Mouse (Mus musculus) intestine, embryonic 15.5 days (tissue): ENCODE data around the gene Chst8. TPM values are rescaled to one million over a fixed set of nuclear protein-coding genes. Genes with fewer than 3 reads are reported as not detected.

Experiments
- ATAC-seq: fragments of 200-750 bp; cut with Nextera tagmentation; 2 replicates; pipeline ENCODE4 v1.8.0; 2017; ENCODE audit warnings: moderate TSS enrichment, moderate library complexity
- H3K27ac ChIP-seq: fragments of 300-500 bp; sonication (generic); 2 replicates; pipeline ENCODE4 v1.5.1; 2015; ENCODE audit warnings: mild to moderate bottlenecking, inconsistent platforms
- H3K27me3 ChIP-seq: fragments of 300-500 bp; sonication (generic); replicated peaks from 2 replicates; pipeline ENCODE4 v1.6.1; 2015; ENCODE audit warnings: inconsistent platforms
- H3K36me3 ChIP-seq: fragments of 300-500 bp; sonication (generic); 2 replicates; pipeline ENCODE4 v1.6.1; 2015; ENCODE audit warnings: inconsistent platforms
- H3K4me1 ChIP-seq: fragments of 300-500 bp; sonication (generic); replicated peaks from 2 replicates; pipeline ENCODE4 v1.6.1; 2015; ENCODE audit warnings: inconsistent platforms
- H3K4me2 ChIP-seq: fragments of 300-500 bp; sonication (generic); replicated peaks from 2 replicates; pipeline ENCODE4 v1.6.1; 2015; ENCODE audit warnings: mild to moderate bottlenecking, inconsistent platforms
- H3K4me3 ChIP-seq: fragments of 300-500 bp; sonication (generic); replicated peaks from 2 replicates; pipeline ENCODE4 v1.5.1; 2015; ENCODE audit warnings: inconsistent platforms
- H3K9ac ChIP-seq: fragments of 300-500 bp; sonication (generic); 2 replicates; pipeline ENCODE4 v1.6.1; 2015; ENCODE audit warnings: inconsistent platforms
- H3K9me3 ChIP-seq: fragments of 300-500 bp; sonication (generic); 2 replicates; pipeline ENCODE4 v1.6.1; 2016; ENCODE audit warnings: inconsistent platforms
- WGBS: fragments of 180-500 bp; shearing (Covaris S2); methylation state at CpG from one replicate; pipeline ENCODE4 v1.1.7; 2015; 5-methylcytosine and 5-hydroxymethylcytosine counted together
- polyA plus RNA-seq: library from polyadenylated mRNA; unstranded; fragments of >200 nt; fragmentation: Nextera tagmentation; extraction: Ambion mirVana; gene quantifications from 2 replicates; pipeline ENCODE4 v1.2.1, GENCODE M21; 2015

Chst8 gene
- polyA plus RNA-seq, 1 experiment from 2014 or later: 3.2 TPM

GRCm38 (mm10) chr7:34720882-34721649 is 91.4 kb downstream of the Chst8 start:
- Histone ChIP-seq H3K27ac (no peak overlapping the region), H3K4me2 (no peak overlapping the region), H3K27me3 (no peaks in the 10 kb centered on the region), H3K36me3 (no peaks in the 10 kb centered on the region), H3K9me3 (no peaks in the 10 kb centered on the region), H3K4me1 (peaks cover 8% of the 10 kb centered on the region; the same call in 1 of the 2 replicates), H3K9ac (no peak overlapping the region), H3K4me3 (no peak overlapping the region)
- WGBS: 62% methylated on average over 5 of the region's 5 CpGs
- peak; percentile 19; the same call in 1 of the 2 replicates for ATAC-seq

DNA sequence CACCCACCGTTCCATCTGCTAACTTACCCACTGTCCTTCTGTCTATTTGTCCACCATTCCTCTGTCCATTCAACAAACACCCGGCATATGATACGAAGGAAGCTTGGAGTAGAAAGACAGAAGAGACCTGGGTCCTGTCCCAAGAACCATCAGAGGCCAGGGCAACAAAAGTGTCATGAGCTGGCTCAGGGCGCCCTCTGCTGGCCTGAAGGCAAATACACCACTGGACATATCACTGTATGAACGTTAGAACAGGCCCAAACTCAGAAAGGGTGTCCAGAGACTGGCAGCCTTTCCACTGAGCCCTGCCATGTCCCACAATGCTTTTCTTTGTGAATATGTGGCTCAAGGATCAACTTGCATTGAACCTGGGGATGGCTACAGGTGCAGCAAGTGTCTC is 92.9 kb downstream of the Chst8 start:
- no peaks in the 10 kb centered on the region for H3K27me3 ChIP-seq
- no peak overlapping the region for H3K9ac ChIP-seq
- H3K4me3 ChIP-seq: no peak overlapping the region
- H3K9me3 ChIP-seq: no peaks in the 10 kb centered on the region
- H3K36me3 ChIP-seq: no peaks in the 10 kb centered on the region
- peak; percentile 50; the same call in 1 of the 2 replicates for ATAC-seq
- WGBS: 45% methylated on average over 5 of the region's 5 CpGs
- no peak overlapping the region for H3K4me2 ChIP-seq
- no peak overlapping the region for H3K27ac ChIP-seq
- H3K4me1 ChIP-seq: peaks cover 15% of the 10 kb centered on the region

- Histone ChIP-seq H3K4me3 (no peak overlapping the region), H3K36me3 (no peaks in the 10 kb centered on the region), H3K27ac (no peak overlapping the region), H3K4me1 (peaks cover 18% of the 10 kb centered on the region), H3K27me3 (no peaks in the 10 kb centered on the region), H3K4me2 (no peak overlapping the region), H3K9ac (no peak overlapping the region), H3K9me3 (no peaks in the 10 kb centered on the region)
- WGBS: 68% methylated on average over 9 of the region's 9 CpGs
- ATAC-seq: no peak
These were observed 93.9 kb downstream of the Chst8 start for GRCm38 (mm10) chr7:34718651-34719050.

- peaks cover 16% of the 10 kb centered on the region for H3K4me1 ChIP-seq
- no peak overlapping the region for H3K27ac ChIP-seq
- H3K9me3 ChIP-seq: no peaks in the 10 kb centered on the region
- no peak overlapping the region for H3K4me3 ChIP-seq
- H3K36me3 ChIP-seq: no peaks in the 10 kb centered on the region
- 23% methylated on average over 11 of the region's 11 CpGs for WGBS
- no peak for ATAC-seq
- H3K27me3 ChIP-seq: no peaks in the 10 kb centered on the region
- no peak overlapping the region for H3K9ac ChIP-seq
- H3K4me2 ChIP-seq: no peak overlapping the region
These were observed 95.2 kb downstream of the Chst8 start for GRCm38 (mm10) chr7:34717161-34717810.

- no peaks in the 10 kb centered on the region for H3K27me3 ChIP-seq
- WGBS: 40% methylated on average over 11 of the region's 11 CpGs
- no peaks in the 10 kb centered on the region for H3K36me3 ChIP-seq
- H3K27ac ChIP-seq: peak overlapping the region; percentile 37; the same call in 1 of the 2 replicates
- no peak overlapping the region for H3K9ac ChIP-seq
- H3K4me2 ChIP-seq: peak overlapping the region; percentile 36; the same call in 1 of the 2 replicates
- peak; percentile 79 for ATAC-seq
- H3K4me1 ChIP-seq: peaks cover 9% of the 10 kb centered on the region; the same call in 1 of the 2 replicates
- no peak overlapping the region for H3K4me3 ChIP-seq
- H3K9me3 ChIP-seq: no peaks in the 10 kb centered on the region
These were observed 97.6 kb downstream of the Chst8 start for GRCm38 (mm10) chr7:34714848-34715460.

DNA sequence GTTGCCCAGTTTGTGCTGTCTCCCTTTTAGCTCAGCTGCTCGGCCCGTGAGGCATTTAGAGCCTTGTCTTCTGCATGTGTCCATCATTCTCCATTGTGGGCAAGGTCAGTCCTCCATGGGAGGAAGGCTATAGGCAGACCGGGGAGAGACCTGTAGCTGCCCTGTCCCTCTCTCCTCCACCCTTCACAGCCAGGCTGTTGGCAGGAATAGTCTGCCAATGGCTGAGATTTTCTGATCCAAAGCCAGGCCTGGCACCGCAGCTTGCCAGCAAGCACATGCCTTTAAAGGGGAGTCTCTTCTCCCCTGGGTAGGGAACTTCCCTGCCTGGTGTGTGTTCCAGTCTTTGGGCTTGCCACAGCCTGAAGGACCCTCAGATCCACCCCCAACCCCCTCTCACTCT is 103.4 kb downstream of the Chst8 start:
- no peak overlapping the region for H3K27ac ChIP-seq
- H3K4me2 ChIP-seq: no peak overlapping the region
- H3K36me3 ChIP-seq: no peaks in the 10 kb centered on the region
- H3K9me3 ChIP-seq: no peaks in the 10 kb centered on the region
- no peak overlapping the region for H3K9ac ChIP-seq
- no peak overlapping the region for H3K4me3 ChIP-seq
- 0 out of 2 replicates have a peak, but pooled peaks cover 6% of the 10 kb centered on the region for H3K4me1 ChIP-seq
- no peaks in the 10 kb centered on the region for H3K27me3 ChIP-seq
- ATAC-seq: no peak
- 89% methylated on average over 4 of the region's 4 CpGs for WGBS

DNA sequence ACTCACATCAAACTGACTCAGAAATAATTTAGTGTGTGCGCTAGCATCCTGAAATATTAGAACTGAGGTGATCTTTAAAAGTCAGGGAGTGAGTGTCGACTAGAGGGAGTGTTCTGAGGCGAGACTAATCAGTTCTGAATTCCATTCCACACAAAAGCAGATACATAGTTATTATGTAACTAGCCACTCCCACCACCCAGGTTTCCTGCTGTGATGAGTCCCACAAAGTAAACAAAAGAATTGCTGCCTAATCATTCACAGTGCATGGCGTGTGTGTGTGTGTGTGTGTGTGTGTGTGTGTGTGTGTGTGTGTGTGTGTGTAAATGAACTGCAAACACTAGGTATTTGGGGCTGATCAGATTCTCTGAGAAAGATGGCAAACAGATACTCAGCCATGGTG is 108.1 kb downstream of the Chst8 start:
- Histone ChIP-seq H3K27ac (no peak overlapping the region), H3K4me1 (0 out of 2 replicates have a peak, but pooled peaks cover 11% of the 10 kb centered on the region), H3K9me3 (no peaks in the 10 kb centered on the region), H3K9ac (no peak overlapping the region), H3K4me2 (no peak overlapping the region), H3K27me3 (no peaks in the 10 kb centered on the region), H3K36me3 (no peaks in the 10 kb centered on the region), H3K4me3 (no peak overlapping the region)
- peak; percentile 91 for ATAC-seq
- WGBS: 38% methylated on average over 4 of the region's 4 CpGs

DNA sequence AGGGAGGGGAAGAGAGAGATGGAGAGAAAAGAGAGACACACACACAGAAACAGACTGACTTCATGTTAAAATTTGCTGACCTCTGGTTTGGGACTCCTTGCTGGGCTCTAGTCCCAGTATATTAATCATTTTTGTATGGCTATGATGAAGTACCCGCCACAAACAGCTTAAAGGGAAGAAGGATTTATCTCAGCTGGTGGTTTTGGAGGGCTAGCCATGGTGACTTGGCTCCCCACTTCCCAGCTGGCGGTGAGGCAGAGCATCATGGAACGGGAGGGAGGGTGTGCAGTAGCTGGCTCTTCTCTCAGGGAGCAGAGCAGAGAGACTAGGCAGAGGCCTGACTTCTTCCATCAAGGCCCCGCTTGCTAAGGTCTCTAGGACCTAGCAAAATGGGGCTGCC is 109.1 kb downstream of the Chst8 start:
- no peaks in the 10 kb centered on the region for H3K27me3 ChIP-seq
- H3K9ac ChIP-seq: no peak overlapping the region
- no peaks in the 10 kb centered on the region for H3K36me3 ChIP-seq
- no peaks in the 10 kb centered on the region for H3K9me3 ChIP-seq
- no peak for ATAC-seq
- H3K4me2 ChIP-seq: no peak overlapping the region
- no peak overlapping the region for H3K4me3 ChIP-seq
- H3K27ac ChIP-seq: no peak overlapping the region
- 0 out of 2 replicates have a peak, but pooled peaks cover 11% of the 10 kb centered on the region for H3K4me1 ChIP-seq
- WGBS: 48% methylated on average over 4 of the region's 4 CpGs

GRCm38 (mm10) chr7:34702718-34703351 is 109.7 kb downstream of the Chst8 start:
- no peaks in the 10 kb centered on the region for H3K36me3 ChIP-seq
- 12% methylated on average over 11 of the region's 11 CpGs for WGBS
- no peaks in the 10 kb centered on the region for H3K27me3 ChIP-seq
- ATAC-seq: peak; percentile 46
- no peak overlapping the region for H3K9ac ChIP-seq
- H3K4me1 ChIP-seq: 0 out of 2 replicates have a peak, but pooled peaks cover 11% of the 10 kb centered on the region
- H3K4me3 ChIP-seq: no peak overlapping the region
- H3K27ac ChIP-seq: no peak overlapping the region
- H3K9me3 ChIP-seq: no peaks in the 10 kb centered on the region
- H3K4me2 ChIP-seq: no peak overlapping the region

DNA sequence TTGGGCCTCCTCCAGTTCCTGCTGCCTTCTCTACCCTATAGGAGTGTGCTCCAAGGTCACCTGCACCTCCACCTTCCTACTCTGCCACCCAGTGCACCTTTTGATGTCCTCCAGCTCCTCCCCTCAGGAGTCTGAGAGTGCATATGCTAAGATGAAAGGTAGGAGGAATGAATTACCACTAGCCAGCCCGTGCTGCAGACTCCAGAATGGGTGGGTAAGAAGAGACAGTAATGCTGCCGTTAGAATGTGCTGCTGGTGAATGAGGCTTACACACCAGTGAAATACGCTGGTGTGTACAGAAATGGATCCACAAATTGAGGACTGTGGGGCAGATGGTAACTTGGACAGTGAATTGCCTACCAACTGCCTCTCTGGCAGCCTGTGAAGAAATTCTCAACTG is 112.6 kb downstream of the Chst8 start:
- Histone ChIP-seq H3K4me2 (no peak overlapping the region), H3K27ac (no peak overlapping the region), H3K9me3 (no peaks in the 10 kb centered on the region), H3K4me3 (no peak overlapping the region), H3K27me3 (no peaks in the 10 kb centered on the region), H3K9ac (no peak overlapping the region), H3K36me3 (no peaks in the 10 kb centered on the region), H3K4me1 (0 out of 2 replicates have a peak, but pooled peaks cover 8% of the 10 kb centered on the region)
- no peak for ATAC-seq
- WGBS: 65% methylated on average over 3 of the region's 3 CpGs

DNA sequence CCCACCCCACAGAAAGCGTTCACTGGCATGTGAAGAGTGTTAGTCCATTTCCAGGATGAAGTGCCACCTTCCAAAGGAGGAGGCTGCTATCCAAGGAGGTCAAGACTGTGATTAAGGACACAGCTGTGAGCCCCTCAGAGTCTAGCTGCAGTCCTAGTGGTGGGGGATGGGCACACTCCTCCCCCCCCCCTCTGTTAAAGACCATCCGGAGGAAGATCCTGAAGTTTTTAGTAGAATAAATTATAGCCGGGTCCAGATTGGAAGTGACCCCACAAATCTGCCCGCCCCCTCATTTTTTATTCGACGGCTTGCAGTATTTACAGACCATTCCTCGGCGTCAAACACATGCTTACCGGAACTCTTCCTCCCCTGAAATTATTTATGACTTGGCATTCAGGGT is 114.3 kb downstream of the Chst8 start:
- Histone ChIP-seq H3K4me2 (no peak overlapping the region), H3K4me1 (no peaks in the 10 kb centered on the region), H3K36me3 (no peaks in the 10 kb centered on the region), H3K4me3 (no peak overlapping the region), H3K27me3 (no peaks in the 10 kb centered on the region), H3K9ac (no peak overlapping the region), H3K27ac (no peak overlapping the region), H3K9me3 (no peaks in the 10 kb centered on the region)
- ATAC-seq: no peak
- WGBS: 83% methylated on average over 9 of the region's 9 CpGs

DNA sequence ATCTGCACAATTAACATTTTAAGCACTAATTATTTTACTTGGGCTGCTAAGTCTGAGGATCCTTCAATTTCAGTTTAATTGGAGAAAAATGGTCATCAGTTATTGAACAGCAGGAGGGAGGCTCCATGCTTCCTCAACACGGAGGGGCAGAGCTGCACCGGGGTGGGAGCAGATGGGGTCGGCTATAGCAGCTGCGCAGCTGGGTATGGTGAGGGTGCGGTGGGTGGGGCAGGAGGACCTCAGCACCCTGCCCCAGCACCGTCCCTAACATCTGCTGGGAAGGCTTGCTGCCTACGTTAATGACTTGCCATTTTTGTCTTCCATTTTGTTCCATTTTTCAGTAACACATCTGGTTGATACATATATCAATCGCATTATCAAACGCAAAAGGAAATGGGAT is 116.4 kb downstream of the Chst8 start:
- no peaks in the 10 kb centered on the region for H3K9me3 ChIP-seq
- no peak overlapping the region for H3K27ac ChIP-seq
- H3K27me3 ChIP-seq: no peaks in the 10 kb centered on the region
- H3K4me1 ChIP-seq: no peaks in the 10 kb centered on the region
- 76% methylated on average over 9 of the region's 9 CpGs for WGBS
- H3K4me3 ChIP-seq: no peak overlapping the region
- H3K36me3 ChIP-seq: no peaks in the 10 kb centered on the region
- ATAC-seq: no peak
- H3K4me2 ChIP-seq: no peak overlapping the region
- H3K9ac ChIP-seq: no peak overlapping the region
